Mouse (Mus musculus): Measurements from ENCODE around the gene Dis3l2.

Gene Dis3l2

GRCm38 (mm10) chr1:86703300-86703964 is at the start of gene Dis3l2:
Gene Dis3l2 (plus strand): TSS chr1:86703808.
- peak; percentile 89 for DNase-seq (ENCODE audit: low spot score in 2 of 2)

GRCm38 (mm10) chr1:86657071-86657470 is 46.5 kb upstream of the Dis3l2 start:
- DNase-seq (ENCODE audit: low spot score in 2 of 2), result no peak

DNA sequence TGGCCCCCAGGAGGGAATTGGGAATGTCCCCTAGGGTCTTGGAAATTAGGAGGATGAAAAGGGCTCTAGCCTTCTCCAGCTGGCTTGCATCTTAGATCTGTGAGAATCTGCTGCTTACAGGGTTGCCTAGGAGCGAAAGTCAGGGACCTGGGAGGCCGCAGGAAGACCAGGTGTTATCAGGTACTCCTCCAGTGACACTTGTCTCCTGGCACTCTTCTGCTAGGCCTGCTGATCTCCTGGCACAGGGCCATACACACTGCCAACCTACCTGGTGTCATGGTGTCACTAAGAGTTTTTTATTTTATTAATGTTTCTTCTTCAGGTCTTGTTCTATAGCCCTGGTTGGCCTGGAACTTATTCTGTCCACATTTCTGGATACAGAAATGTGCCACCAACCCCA is 38.5 kb upstream of the Dis3l2 start:
- DNase-seq (ENCODE audit: low spot score in 2 of 2), result no peak

- DNase-seq (ENCODE audit: low spot score in 2 of 2), result peak; percentile 68
Observed at GRCm38 (mm10) chr1:86669552-86670273, 33.9 kb upstream of the Dis3l2 start.

DNA sequence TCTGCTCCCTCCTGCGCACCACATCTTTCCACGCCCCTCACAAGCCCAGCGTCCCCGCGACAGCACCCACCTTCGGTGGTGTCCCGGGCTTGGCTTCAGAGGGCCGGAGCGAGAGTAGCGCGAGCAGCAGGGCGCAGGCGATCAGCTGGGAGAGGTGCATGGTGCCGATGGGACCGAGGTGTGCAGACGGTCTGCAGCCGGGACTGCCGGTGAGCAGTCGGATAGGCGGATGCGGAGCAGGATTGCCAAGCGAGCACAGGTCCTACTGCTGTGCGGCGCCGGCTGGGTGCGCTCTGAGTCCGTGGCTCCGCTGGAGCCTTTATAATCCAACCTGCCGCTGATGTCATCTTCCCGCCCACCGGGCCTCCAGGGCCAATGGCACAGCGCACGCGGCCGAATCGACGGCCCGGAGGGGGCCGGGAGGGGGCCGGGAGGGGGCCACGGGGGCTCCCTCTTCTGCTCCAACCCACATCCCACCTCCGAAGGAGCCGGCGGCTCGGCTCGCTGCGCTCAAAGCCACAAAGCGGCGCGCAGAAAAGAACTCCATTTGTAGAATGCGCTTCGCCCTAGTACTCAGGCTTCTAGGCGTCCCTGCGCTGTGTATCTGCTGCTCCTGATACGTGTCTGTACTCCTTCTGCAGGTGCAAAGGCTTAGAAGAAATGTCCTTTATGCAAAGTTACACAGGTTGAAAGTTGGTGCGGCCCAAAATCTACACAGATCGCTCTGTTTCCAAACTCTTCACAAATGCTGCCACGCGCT is 33.1 kb upstream of the Dis3l2 start, which contains the start of gene Nppc:
TSS of gene Nppc (minus strand) at position 293 of the 760 bp plus-strand sequence.
- DNase-seq (ENCODE audit: low spot score in 2 of 2), result peak; percentile 82 to 90

DNA sequence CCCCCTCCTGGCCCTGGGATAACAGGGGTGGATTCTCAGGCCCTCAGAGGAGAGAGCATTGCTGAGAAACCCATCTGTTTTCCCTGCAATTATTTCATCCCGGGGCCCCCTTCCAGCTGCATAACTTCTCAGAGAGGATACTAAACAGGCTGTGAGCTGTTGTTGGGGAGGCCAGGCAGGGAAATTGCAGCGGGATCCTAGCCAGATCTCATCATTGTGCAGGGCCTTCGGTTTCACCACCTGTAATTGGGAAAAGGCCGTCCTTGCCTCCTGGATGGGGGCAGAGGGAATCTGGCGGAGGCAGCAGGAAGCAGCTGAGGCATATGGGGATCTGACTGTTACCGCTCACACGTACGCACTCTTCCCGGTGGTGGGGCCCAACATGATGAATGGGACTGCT is 29.2 kb upstream of the Dis3l2 start:
- no peak for DNase-seq (ENCODE audit: low spot score in 2 of 2)

DNA sequence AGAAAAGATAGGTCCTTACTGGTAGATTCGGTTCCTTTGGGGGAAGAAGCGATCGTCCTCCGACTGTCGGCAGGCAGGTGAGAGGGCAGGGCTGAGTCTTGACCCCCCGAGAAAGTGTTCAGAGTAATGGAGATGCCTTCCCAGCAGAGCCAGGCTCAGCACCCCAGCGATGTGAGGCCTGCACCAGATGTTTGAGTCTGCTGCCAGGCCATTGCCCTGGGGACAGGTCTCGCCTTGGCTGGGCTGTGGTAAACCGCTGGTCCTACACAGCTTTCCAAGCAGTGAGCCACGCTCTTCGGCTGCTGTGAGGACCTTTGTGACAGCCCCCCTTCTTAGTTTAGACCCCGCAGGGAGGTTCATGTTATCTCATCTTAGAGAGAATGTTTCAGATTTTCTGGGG is 28.5 kb upstream of the Dis3l2 start:
- no peak for DNase-seq (ENCODE audit: low spot score in 2 of 2)

GRCm38 (mm10) chr1:86677624-86678023 is 26.0 kb upstream of the Dis3l2 start:
- no peak for DNase-seq (ENCODE audit: low spot score in 2 of 2)

DNA sequence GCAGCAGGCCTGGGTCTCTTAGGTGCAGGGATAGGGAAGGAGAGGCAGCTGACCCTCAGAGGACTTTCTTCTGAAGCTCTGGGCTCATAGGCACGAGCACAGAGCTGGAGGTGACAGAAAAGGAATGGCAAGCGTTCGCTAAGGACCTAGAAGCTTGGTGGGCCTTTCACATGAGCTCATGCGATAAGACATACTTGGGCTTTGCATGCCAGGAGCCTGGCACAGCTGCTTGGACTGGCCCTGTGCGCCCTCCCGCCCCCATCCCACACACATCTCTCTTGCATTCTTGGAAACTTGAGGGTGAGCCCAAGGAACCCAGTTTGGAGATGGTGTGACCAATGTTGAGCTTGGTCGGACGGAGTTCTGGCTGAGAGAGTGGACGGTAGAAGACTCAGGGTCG is 24.9 kb upstream of the Dis3l2 start:
- no peak for DNase-seq (ENCODE audit: low spot score in 2 of 2)

GRCm38 (mm10) chr1:86687236-86687635 is 16.4 kb upstream of the Dis3l2 start:
- no peak for DNase-seq (ENCODE audit: low spot score in 2 of 2)

GRCm38 (mm10) chr1:86691027-86691426 is 12.6 kb upstream of the Dis3l2 start:
- no peak for DNase-seq (ENCODE audit: low spot score in 2 of 2)

DNA sequence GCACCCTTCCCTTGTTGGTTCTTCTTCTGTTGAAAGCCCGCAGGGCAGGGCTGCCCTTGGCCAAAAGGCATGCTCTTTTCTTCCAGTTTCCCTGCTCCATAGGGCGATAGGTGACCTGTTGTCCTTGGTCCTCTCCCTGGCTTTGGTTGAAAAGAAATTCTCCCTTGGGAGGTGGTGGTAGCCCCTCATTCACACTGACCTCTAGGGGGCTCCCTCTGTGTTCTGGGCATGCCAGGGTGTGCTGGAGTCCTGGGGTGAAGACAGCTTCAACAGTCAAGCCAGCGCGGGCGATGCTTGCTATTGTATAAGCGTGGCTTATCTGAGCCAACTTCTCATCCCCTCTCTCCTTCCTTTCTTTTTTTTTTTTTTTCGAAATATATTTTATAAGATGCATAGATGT is 6.7 kb upstream of the Dis3l2 start:
- DNase-seq (ENCODE audit: low spot score in 2 of 2), result no peak

GRCm38 (mm10) chr1:86698721-86699120 is 4.9 kb upstream of the Dis3l2 start:
- no peak for DNase-seq (ENCODE audit: low spot score in 2 of 2)

DNA sequence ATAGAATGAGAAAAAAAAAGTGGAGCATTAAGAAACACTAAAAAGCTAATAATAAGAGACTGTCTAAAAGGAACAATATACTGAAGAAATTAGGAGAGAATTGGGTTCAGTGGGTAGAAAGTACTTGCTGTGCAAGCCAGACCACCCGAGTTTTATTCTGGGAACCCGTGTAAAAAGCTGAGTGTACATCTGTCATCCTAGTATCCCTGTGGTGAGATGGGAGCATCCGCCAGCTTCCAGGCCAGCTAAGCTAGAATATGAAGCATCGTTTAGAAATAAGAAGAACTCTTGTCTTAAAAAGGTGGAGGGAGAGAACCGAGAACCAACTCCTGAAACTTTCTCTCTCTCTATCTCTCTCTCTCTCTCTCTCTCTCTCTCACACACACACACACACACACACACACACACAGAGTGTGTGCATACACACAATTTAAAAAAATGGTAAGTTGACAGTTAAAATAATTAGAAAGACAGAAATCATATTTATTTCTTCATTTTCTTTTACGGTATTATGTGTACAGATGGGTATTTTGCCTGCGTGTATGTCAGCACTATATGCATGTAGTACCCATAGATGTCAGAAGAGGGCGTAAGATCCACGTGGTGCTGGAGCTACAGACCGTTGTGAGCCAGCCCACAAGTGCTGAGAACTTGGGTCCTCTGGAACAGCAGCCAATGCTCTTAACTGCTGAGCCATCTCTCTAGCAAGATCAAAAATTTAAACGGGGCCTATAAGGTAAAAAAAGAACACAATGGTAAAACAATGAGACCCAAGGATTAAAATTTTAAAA is 4.1 kb upstream of the Dis3l2 start:
- DNase-seq (ENCODE audit: low spot score in 2 of 2), result no peak

DNA sequence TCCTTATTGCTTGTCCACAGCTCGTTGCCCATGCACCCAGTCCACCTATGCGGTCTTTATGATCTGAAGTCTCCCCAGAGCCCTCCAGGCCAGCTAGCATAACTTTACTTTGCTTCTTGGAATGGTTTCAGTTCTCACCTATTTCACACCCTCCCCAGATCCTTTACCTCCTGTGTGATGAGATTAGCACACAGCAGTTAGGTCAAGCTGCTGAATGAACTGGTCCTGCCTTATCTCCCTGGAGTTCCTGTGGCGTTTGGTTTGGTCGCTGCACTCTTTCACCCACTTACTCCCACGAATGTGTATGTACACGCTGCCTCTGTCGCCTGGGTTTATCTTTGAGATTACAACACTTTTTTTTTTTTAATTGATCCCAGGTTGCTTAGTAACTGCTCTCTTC is 3.2 kb upstream of the Dis3l2 start:
- DNase-seq (ENCODE audit: low spot score in 2 of 2), result no peak

- no peak for DNase-seq (ENCODE audit: low spot score in 2 of 2)
Observed at GRCm38 (mm10) chr1:86703965-86704326, 338 bp downstream of the Dis3l2 start.

GRCm38 (mm10) chr1:86705461-86705860 is 1.9 kb downstream of the Dis3l2 start:
- DNase-seq (ENCODE audit: low spot score in 2 of 2), result no peak

DNA sequence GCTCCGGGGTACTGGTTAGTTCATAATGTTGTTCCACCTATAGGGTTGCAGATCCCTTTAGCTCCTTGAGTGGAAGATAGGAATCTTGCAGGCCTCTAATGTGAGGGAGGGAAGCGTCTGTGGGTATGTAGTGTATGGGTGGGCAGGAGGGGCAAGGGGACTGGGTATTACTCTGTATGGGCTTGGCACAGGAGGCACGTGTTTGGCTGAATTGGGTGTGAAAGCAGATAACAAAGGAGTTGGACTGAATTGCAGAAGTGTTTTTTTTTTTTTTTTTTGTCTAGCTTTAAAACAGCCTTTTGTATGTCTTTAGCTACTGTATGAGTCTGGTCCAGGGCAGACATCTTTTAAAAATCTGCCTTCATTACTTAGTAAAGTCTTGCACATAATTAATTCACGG is 5.9 kb downstream of the Dis3l2 start:
- no peak for DNase-seq (ENCODE audit: low spot score in 2 of 2)

DNA sequence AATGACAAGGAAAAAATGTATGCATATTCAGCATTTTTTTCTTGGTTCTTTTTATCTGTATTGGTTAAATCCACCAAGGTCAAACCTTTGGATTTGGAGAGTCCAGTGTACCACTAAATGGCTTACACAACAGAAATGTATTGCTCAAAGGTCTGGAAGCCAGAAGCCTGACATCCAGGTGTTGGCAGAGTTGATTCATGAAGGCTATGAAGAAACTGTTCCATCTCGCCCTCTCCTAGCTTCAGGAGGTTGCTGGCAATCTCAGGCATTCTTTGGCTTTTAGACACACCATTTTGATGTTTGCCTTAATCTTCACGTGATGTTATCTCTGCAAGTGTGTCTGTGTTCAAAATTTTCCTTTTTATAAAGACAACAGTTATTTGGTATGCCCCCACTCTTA is 8.4 kb downstream of the Dis3l2 start:
- no peak for DNase-seq (ENCODE audit: low spot score in 2 of 2)

DNA sequence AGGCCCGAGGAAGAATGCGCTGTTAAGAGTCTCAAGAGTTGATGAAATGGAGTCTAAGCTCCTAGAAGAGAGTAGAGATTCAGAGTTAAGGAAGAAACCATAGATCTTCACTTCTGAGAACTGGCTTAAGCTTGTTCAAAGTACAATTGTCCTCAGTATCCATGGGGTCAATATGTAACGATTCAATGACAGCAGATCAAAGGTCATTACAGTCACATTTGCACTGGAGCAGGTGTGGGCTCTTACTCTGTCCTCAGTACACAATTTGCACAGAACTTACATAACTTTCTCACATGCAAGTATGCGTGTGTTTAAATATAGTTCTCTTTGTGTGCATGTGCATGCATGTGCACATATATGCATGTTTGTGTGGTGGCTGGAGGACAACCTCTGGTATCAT is 9.4 kb downstream of the Dis3l2 start:
- no peak for DNase-seq (ENCODE audit: low spot score in 2 of 2)

GRCm38 (mm10) chr1:86718190-86718589 is 14.6 kb downstream of the Dis3l2 start:
- DNase-seq (ENCODE audit: low spot score in 2 of 2), result no peak

DNA sequence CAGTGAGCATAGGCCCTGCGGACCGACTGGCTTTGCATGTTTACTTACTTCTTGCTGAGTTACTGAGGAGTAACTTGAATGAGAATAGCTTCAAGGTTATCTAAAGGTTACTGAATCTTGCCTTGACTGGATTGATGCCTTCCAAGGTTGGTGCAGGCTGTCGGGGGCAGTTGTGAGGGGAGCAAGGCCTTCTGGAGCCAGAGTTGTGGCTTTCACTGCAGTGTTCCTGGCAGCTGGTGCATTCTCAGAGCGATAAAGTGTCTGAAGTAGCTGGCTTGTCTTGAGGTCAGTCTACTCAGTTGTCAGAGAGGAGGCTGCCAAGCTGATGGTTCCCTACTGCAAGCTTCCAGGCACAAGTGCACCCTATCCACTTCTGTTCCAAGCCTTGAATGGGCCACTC is 15.8 kb downstream of the Dis3l2 start:
- DNase-seq (ENCODE audit: low spot score in 2 of 2), result no peak

Measured in frontal cortex, postnatal 36 days (tissue).